Mouse (Mus musculus) thymus, postnatal 0 days (tissue): ENCODE measurements around the gene BC048403. TPM values are rescaled to one million over a fixed set of nuclear protein-coding genes. Genes with fewer than 3 reads are reported as not detected.

ENCODE experiments used
- polyA plus RNA-seq: library from polyadenylated mRNA; unstranded; fragments of >200 nt; fragmentation: Nextera tagmentation; extraction: Ambion mirVana; gene quantifications from 2 replicates; pipeline ENCODE4 v1.2.1, GENCODE M21; 2015

The BC048403 gene
- polyA plus RNA-seq, 1 experiment from 2014 or later, result 2.1 TPM

Other genes starting within 250 kb of the BC048403 start
- gene Tbk1, start 153.2 kb upstream of the BC048403 start, polyA plus RNA-seq, result 33.8 and 36.2 TPM in 2 replicates
- 32.9 and 35.1 TPM in 2 replicates for gene Xpot, start 113.6 kb upstream of the BC048403 start, polyA plus RNA-seq
- gene D930020B18Rik, start 98.3 kb upstream of the BC048403 start, polyA plus RNA-seq, result 0.06 and 0.10 TPM in 2 replicates